Mouse (Mus musculus): ENCODE results near the gene Mbtd1.

- no peak for TF ChIP-seq POLR2A (IDR thresholded peaks at IDR 0.05; ENCODE audit: low read depth, low read length)
- no peak for TF ChIP-seq CTCF (IDR thresholded peaks at IDR 0.05; ENCODE audit: extremely low read depth, insufficient read depth, insufficient read length, insufficient replicate concordance)
Observed at GRCm38 (mm10) chr11:93952376-93952775, 66.7 kb downstream of the Mbtd1 start.

Measured in spleen, adult 2 months (tissue).